Mouse (Mus musculus) layer of hippocampus, postnatal 14 days (tissue): Measurements from ENCODE around the gene Twistnb. TPM values are rescaled to one million over a fixed set of nuclear protein-coding genes. Genes with fewer than 3 reads are reported as not detected.

Source experiments
- DNase-seq, 2 experiments: peaks; one replicate each; pipeline ENCODE4 v3.0.0; 2021 to 2022; ENCODE audit warnings: low spot score in 2 of 2, mixed read lengths in 1 of 2
- long read RNA-seq, 2 experiments: library from polyadenylated mRNA; stranded (forward); transcript quantifications; one replicate each; pipeline ENCODE4 v2.0.0; 2021
- total RNA-seq, 2 experiments: library from RNA; stranded (reverse); gene quantifications; 2 replicates each; pipeline ENCODE4 v1.2.3; 2021

Gene Twistnb
- total RNA-seq: 10 to 100 TPM; 11.4 to 13.8 TPM
- long read RNA-seq, experiment 1, full-length matches to known transcripts: 11 of 13 reads
- long read RNA-seq, experiment 1, partial matches to known transcripts: 0 of 13 reads
- long read RNA-seq, experiment 1, other reads (novel, unspliced or antisense): 2 of 13 reads
- long read RNA-seq, experiment 2, full-length matches to known transcripts: 16 of 17 reads
- long read RNA-seq, experiment 2, partial matches to known transcripts: 1 of 17 reads
- long read RNA-seq, experiment 2, other reads (novel, unspliced or antisense): 0 of 17 reads

DNA sequence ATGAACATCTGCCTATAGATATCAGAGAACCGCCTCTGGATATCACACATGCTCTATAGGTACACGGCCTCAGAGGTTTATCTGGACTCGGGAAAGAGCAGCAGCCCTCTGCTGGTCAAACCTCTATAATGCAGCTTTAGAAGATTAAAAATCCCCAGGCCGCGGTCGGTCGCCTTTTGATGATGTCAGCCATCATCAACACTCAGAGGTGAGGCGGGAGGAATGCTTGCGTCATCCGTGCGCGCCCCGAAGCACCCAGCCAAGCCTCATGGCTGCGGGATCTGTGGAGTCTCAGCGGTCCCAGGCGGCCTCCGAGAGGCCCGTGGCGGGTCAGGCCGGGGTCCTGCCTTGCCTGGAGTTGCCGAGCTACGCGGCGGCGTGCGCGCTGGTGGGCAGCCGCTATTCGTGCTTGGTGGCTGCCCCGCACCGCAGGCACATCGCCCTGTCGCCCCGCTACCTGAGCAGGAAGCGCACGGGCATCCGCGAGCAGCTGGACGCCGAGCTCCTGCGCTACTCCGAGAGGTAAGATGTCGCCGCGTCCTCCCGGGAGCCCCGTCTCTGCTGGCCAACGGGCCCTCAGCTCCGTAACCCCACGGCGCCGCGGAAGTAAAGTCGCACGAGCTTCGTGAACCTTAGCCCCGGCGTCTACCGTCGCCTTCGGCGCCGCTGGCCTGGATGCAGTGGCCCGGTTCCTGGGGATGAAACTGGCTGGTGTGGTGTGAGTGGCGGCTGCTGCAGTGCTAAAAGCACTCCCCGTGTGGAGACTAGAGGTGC lies at the start of gene Twistnb:
Gene Twistnb, plus strand, starts transcription at position 249 of the 774 bp plus-strand sequence.
- DNase-seq: peak; percentile 98

DNA sequence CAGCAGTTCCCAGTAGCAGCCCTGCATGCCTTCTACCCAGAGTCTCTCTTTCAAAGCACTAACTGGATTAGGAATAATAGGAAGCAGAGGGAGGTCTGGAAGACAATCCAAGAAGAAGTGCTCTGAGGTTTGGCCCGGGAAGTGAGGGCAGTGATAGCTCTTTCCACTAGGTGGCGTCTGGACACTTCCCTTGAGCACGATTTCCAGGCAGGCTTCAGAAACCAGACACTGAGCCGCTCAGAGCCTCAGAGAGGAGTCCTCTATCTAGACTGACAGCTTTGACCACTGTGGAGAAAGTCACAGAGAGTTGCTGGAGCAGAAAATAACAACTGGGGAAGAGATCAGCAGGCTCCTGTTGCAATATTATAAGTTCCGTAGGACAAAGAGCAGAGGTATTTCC lies 40.6 kb upstream of the Twistnb start:
- peak; percentile 67 to 81 for DNase-seq

DNA sequence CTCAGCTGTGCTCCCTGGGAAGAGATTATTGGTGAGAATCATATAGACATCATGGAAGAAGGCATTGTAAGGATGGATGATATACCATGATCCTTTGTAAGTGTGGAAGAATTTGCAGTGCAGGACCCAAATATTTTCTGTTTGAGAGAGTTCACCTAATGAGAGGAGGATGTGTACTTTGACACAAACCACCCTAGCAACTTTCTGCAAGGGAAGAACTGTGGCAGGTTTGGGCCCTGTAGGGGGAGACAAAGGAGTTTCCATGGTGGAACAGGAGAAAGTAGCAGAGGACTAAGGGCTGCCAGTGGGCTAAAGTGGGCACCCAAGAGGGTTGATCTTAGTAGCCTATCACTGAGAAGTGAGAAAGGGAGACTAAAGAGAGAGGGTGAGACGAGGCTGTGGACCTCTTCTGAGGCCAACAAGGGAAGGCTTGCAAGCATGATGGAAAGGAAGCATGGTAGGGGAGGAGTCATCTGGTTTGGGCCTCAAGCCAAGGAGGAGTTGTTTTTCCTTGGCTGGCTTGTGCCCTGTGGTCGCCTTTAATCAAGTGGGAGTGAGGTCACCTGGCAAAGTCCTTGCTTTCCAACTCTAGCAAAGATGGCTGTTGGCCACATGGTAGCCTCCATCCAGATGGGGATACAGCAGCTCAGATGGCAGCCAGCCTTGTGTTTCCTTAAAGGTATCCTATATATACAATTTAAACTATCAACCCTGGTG lies 38.4 kb upstream of the Twistnb start:
- no peak for DNase-seq

DNA sequence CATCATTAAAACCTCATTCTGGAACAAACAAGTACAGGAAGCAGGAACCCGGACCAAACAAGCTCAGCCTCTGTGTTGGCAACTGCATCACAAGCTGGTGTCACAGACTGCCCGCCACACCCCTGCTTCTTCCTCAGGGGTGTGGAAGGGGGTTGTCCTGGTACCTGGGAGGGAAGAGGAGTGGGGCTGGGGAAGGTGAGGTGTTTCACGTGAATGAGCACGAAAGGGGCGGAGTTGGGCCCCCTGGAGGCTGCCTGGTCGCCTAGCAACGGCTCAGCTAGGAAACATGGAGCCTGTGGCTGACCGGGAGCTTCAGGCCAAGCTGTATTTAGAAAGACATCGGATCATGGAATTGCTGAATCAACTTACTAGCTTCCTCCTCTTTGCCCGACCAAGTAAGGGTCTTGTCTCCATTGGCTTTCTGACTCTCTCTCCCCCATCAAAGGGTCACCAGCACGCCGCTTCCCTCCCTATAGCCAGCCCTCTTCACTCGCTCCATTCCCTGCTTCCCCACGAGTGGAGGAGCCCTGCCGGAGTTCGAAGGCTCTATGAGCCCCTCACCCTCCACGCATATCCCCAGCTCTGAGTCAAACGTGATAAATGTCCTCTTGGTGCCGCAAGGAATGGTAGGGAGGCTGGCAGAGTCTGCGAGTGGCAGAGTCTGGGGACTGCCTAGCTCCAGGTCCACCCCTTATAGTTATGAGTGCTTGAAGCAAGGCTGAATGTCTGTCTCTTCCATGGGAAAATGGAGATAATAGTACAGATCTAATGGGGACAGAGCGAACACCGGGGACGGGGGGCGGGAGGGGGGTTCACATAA lies 34.4 kb upstream of the Twistnb start, which contains the start of gene Efcab10:
Gene Efcab10, plus strand, starts transcription at position 51 of the 820 bp plus-strand sequence.
- DNase-seq: peak; percentile 49 to 63

DNA sequence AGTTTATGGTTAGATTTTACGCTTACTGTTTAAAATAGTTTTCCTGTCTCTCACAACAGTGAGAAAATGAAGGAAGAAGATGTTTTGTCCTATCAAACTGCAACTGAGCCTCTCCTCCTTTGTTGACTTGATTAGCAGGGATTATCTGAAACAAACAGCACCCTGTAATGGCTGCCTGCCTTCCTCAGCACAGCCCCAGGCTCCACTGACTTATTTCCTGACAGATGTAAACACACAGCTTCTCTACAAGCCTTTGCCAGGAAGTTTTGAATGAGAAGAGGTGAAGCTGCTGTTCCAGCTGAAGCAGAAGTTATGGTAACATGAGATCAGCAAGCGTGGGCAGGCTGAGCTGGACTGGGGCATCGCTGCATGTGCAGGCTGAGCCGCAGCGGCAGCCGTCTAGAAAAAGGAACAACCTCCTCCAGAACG lies 26.2 kb upstream of the Twistnb start:
- DNase-seq: no peak

DNA sequence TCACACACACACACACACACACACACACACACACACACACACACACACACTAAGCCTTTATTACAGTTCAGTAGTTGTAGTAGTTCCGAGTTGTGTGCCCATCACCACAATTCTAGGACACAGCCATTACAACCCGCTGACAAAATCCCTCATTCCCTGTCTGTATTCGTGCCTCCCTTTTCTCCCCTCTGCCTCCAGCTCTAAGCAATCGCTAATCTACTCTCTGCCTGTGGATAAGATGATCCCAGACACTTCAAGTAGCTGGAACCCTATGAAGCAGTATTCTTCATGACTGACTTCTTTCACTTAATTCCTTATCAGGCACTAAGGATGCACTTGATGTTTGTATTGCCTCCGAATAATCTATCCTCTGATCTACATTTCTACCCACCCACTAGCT lies 24.4 kb upstream of the Twistnb start:
- no peak for DNase-seq

DNA sequence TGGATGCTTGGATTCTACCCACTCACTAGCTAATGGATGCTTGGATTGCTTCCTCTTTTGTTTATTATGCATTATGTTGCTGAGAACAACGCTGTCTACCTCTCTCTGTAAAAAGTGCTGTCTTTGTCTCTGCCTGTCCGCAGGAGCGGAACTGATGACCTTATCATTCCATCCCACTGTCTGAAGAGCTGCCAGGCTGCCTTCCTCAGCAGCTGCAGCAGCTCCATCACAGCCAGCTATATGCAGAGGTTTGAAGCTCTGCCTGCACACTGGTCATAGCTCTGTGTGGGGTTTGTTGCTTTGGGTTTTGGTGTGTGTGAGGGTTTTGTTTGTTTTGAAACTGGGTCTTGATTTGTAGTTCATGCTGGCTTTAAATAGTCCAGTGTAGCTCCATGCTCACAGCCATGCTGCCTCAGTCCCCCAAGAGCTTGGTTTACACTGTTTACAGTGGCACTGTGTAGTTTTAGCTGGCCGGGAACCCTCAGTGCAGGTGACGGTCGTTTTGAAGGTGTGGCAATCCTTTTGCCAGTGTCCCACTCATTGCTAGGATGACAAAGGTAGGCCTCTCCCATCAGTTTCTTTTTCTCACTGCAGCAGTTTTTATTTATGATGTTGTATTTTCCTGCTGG lies 23.9 kb upstream of the Twistnb start:
- no peak for DNase-seq

DNA sequence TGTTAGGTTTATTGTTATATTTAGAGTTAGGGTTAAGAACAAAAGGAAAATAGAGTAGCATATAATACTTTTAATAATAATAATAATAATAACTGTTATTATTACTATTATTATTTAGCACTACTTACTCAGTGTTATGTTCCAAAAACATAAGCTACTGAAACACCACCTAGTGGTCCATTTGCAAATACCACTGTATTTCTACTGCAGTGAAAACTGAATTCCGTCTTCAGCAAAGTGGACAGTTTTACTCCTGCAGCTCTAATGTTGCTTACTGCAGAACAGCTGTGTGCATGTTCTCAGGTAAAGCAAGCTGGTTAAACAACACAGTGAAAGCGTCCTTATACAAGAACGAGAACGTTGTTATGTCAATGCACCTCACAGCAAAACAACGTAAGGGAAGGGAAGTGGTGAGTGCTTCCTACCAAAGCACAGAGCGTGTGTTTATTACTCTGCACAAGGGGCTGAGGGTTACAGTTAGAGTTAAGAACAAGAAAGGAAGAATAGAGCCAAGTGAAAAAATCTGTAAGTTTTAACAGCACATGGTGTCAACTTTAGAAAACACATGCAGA lies 17.8 kb upstream of the Twistnb start:
- no peak for DNase-seq

DNA sequence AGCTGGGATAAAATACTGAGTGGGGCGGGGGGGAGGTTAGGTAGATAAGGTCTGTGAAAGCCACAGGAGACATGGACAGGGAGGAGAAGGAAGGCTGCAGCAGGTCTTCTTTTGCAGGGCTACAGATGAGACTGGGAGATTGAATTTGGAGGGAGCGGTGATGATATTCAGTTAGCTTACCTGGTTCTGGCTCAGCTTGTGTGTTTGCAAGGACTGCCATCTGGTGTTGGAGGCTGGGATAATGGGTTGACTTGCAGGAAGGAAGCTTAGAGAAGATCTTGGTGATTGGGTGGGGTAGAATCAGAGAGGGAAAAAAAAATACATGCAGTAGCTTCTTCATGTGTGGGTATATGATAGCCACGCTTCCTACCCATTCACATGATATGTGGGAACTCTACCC lies 5.1 kb upstream of the Twistnb start:
- DNase-seq: peak; percentile 39 to 71

DNA sequence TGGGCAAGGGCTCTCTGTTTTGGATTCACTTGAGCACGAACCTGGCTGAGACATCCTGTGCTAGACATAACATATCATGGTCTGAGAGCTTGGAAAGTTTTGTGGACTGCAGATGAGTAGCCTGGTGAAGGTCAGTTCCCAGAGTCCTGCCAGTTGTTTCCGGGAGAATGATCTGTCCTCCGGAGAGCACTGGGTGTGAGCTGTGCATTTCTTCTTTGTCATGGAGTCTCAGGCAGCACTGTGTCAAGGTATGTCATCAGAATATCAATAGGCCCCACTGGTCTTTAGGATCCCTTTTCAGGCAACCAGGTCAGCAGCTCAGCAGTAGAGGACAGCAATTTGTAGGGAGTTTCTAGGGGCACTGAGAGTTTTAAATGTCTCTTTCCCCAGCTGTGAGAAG lies 2.1 kb upstream of the Twistnb start:
- no peak for DNase-seq

DNA sequence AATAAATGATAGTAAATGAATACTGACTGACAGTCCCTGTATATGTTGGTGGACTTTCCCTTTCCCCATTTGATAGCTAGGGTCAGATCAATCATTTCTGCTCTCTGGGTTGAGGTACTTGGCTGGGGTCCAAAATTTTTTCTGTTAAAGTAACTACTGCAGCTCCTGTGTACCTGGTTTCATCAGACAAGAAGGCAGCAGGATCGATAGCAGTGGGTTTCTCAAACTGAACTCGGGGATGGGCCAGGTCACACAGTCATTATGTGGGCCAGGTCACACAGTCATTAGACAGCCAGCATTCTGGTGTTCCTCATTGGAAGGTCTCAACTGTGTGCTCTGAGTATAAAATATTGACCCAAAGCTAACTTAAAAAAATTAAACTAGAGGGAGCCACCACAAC lies 1.7 kb upstream of the Twistnb start:
- no peak for DNase-seq

DNA sequence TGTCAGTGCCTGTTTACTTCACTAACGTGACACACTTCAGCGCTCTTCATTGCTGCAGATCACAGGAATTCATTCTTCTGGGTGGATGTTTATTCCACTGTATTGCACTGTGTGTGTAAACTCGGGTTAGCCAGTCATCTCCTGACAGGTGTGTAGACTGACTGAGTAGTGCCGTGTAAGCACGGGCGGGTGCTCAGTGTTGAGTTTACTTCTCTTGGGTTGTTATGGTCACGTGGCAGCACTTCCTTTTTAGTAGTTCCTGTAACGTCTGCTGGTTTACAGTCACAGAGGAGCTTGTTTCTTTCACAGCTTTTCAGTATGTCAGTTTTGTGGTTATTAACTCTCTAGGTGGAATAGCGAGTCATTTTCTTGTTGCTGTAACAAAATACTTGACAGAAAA lies 4.4 kb downstream of the Twistnb start:
- DNase-seq: no peak

DNA sequence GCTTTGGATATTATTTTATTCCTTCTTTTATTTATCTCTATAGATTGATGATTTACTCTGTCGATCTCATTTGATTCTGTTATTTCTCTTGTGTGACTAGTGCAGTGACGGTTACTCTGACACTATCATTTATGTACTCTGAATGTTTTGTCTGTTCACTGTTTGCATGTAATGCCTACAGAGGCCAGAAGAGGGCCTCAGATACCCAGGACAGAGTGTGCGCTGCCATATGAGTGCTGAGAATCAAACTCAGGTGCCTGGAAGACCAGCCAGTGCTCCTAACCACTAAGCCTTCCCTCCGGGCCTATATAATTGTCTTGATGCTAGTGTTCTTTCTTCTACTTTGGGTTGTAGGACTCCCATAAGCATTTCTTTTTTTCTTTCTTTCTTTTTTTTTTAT lies 5.3 kb downstream of the Twistnb start:
- no peak for DNase-seq

DNA sequence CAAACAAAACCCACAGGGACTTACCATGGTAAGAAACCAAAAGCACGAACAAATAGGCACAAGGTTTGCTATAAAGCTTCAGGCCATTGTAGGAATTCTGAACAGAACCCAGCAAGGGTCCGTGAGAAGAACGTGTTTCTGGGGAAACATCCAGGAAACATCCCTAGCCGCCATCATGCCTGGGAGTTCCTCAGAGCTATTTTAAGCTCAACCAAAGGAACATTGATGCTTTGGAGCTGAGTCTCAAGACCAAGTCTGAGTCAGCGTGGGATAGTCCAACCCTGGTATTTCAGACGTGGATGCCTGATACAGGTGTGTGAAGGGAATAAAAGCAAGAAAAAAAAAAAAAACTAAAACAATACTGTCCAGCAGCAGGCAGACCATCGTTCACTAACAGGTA lies 26.0 kb downstream of the Twistnb start:
- DNase-seq: no peak

DNA sequence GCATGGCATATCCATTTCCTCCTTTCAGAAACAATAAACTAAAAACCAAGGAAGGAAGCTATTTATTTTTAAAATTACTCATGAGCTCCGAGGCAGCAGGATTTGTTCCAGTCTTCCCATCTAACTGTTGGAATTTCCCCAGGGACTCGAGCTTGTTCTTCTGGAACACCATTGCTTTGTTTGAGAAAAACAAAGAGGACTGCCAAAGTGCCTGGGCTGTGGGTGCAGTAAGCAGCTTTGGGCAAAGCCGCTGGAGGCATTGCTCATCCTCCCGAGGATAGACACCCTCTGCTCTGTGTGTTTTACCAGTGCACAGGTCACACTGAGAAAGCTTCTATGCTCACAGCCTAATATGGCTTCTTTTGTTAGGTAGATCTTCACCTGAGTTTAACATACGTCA lies 26.8 kb downstream of the Twistnb start:
- peak in 1 of 2 experiments; percentile 20 for DNase-seq

DNA sequence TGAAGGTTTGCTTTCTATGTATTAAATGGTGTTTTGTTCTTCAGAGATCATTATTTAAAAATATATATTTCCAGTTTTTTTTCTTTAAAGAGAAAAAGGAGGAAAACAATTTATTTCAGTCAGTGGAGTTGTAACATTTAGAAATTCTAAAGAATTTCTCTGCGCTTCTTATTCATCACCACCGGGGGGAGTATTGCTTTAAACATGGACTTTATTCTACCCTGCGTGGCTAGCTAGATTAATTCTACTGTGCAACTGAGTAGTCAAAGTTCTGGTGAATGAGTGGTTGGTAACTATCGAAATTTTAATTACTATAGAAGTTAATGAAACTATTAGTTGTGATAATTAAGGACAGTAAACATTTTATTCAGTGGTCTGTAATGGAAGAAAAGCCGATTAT lies 51.5 kb downstream of the Twistnb start:
- DNase-seq: peak in 1 of 2 experiments; percentile 13

DNA sequence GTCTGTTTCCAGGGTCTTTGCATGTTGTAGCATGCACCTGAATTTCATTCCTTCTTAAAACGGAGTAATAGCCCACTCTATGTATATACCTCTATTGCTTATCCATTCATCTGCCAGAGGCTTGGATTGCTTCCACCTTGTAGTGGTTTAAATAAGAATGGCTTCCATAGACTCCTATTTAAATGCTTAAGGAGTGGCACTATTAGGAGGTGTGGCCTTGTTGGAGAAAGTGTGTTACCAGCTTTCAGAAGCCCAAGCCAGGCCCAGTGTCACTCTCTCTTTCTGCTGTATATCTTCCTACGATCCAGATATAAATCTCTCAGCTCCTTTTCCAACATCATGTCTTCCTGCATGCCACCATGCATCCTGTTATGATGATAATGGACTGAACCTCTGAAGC lies 53.5 kb downstream of the Twistnb start:
- DNase-seq: no peak
